Mouse (Mus musculus) hindbrain, embryonic 11.5 days (tissue): ENCODE data around the gene Slc25a53. TPM values are rescaled to one million over a fixed set of nuclear protein-coding genes. Genes with fewer than 3 reads are reported as not detected.
A peak's percentile ranks its signal among the peaks of the same experiment; 100 is the strongest.

Source experiments
- ATAC-seq: fragments of 200-750 bp; cut with Nextera tagmentation; 2 replicates; pipeline ENCODE4 v1.8.0; 2017; ENCODE audit warnings: mild to moderate bottlenecking, moderate TSS enrichment, moderate library complexity; ENCODE audit not compliant: low FRiP score
- DNase-seq: peaks from one replicate; pipeline ENCODE4 v3.0.0-alpha.2; 2015; ENCODE audit warnings: low spot score
- H3K27ac ChIP-seq: fragments of 300-500 bp; sonication (generic); 2 replicates; pipeline ENCODE4 v1.5.1; 2014; ENCODE audit warnings: mild to moderate bottlenecking, low read depth, low read length
- H3K27me3 ChIP-seq: fragments of 300-500 bp; sonication (generic); 2 replicates; pipeline ENCODE4 v1.6.1; 2014; ENCODE audit warnings: mild to moderate bottlenecking, low read length, moderate library complexity, mixed read lengths; ENCODE audit not compliant: control insufficient read depth, insufficient read depth
- H3K36me3 ChIP-seq: fragments of 300-500 bp; sonication (generic); 2 replicates; pipeline ENCODE4 v1.6.1; 2014; ENCODE audit warnings: mild to moderate bottlenecking, low read length, moderate library complexity, mixed read lengths; ENCODE audit not compliant: control insufficient read depth, insufficient read depth
- H3K4me1 ChIP-seq: fragments of 300-500 bp; sonication (generic); replicated peaks from 2 replicates; pipeline ENCODE4 v1.6.1; 2014; ENCODE audit warnings: low read length, mixed read lengths; ENCODE audit not compliant: control insufficient read depth, insufficient read depth
- H3K4me2 ChIP-seq: fragments of 300-500 bp; sonication (generic); replicated peaks from 2 replicates; pipeline ENCODE4 v1.6.1; 2014; ENCODE audit warnings: mild to moderate bottlenecking, low read depth, low read length
- H3K4me3 ChIP-seq: fragments of 300-500 bp; sonication (generic); 2 replicates; pipeline ENCODE4 v1.5.1; 2014; ENCODE audit warnings: low read depth, low read length
- H3K9ac ChIP-seq: fragments of 300-500 bp; sonication (generic); 2 replicates; pipeline ENCODE4 v1.6.1; 2014; ENCODE audit warnings: low read depth, low read length
- H3K9me3 ChIP-seq: fragments of 300-500 bp; sonication (generic); 2 replicates; pipeline ENCODE4 v1.6.1; 2016; ENCODE audit warnings: low read length; ENCODE audit not compliant: control insufficient read depth
- WGBS: fragments of 180-500 bp; shearing (Covaris S2); extraction: QIAGEN DNeasy Blood & Tissue Kit; methylation state at CpG from one replicate; pipeline ENCODE4 v1.1.7; 2014; 5-methylcytosine and 5-hydroxymethylcytosine counted together
- polyA plus RNA-seq: library from polyadenylated mRNA; unstranded; fragments of >200 nt; fragmentation: Nextera tagmentation; extraction: Ambion mirVana; gene quantifications from 2 replicates; pipeline ENCODE4 v1.2.1, GENCODE M21; 2014

Slc25a53 gene
- polyA plus RNA-seq, 1 experiment from 2014 or later = 12.9 TPM

DNA sequence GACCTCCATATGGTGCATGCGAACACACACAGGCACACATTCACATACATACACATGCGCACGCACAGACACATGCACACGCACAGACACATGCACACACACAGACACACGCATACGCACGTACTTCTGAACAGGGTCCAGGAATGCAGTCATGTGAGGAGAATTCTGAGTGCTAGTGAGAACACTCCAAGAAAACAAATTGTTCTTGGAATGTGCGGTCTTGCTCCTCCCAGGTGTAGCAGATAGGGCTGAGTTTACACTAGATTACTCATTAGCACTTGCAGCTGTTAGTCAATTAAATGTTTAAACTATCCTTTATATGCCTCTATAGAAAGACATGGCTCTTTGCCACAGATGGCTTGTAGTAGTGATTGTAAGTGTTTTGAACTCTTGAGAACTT, 7.2 kb downstream of the Slc25a53 start:
- no peaks in the 10 kb centered on the region for H3K4me1 ChIP-seq
- ATAC-seq = no peak
- H3K4me3 ChIP-seq = no peak overlapping the region
- no peaks in the 10 kb centered on the region for H3K9me3 ChIP-seq
- no peaks in the 10 kb centered on the region for H3K36me3 ChIP-seq
- H3K27ac ChIP-seq = no peak overlapping the region
- WGBS = 97% methylated on average over 8 of the region's 8 CpGs
- H3K4me2 ChIP-seq = no peak overlapping the region
- no peak for DNase-seq
- no peaks in the 10 kb centered on the region for H3K27me3 ChIP-seq
- no peak overlapping the region for H3K9ac ChIP-seq

DNA sequence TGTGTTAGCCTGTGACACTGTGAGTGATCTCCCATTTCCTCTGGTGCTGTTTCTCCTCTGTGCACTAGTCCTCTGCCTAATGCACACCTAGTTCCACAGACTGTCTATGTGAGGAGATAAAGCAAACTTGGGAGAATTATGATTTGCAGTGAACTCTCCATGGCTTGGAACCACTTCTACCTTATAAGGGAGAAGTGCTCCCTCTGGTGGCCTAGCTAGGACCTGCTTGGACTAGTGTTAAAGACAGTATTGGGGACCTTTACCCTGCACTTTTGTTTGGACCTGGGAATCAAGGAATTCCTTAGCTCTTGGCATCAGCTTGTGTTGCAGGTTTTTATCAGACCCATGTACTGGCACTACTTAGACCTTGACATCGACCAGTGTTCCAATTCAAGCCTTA, 18.8 kb downstream of the Slc25a53 start:
- no peak overlapping the region for H3K9ac ChIP-seq
- H3K4me2 ChIP-seq = no peak overlapping the region
- H3K9me3 ChIP-seq = no peaks in the 10 kb centered on the region
- no peak overlapping the region for H3K27ac ChIP-seq
- no peaks in the 10 kb centered on the region for H3K4me1 ChIP-seq
- H3K36me3 ChIP-seq = no peaks in the 10 kb centered on the region
- H3K4me3 ChIP-seq = no peak overlapping the region
- H3K27me3 ChIP-seq = no peaks in the 10 kb centered on the region
- 28% methylated on average over 1 of the region's 1 CpGs for WGBS
- ATAC-seq (no peak), DNase-seq (peak; percentile 77)

DNA sequence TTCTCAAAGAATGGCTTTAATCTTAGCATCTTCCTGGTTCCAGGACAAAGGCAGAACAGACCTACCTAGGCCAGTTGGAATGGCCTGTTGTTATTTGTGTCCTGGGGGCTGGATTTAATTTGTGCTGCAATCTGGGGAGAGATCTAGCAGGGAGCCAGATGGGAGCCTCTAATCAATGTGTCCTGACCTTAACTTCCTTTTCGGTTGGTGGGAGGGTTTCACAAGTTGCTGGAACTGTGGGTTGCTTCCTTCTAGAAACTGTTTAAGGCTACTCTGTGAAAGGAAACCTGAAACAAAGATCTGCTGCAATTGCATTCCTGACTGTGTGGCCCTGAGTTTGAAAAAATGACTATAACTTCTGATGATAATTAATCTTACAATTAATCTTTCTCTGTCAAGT, 20.4 kb downstream of the Slc25a53 start:
- Histone ChIP-seq H3K4me2 (no peak overlapping the region), H3K27ac (no peak overlapping the region), H3K27me3 (no peaks in the 10 kb centered on the region), H3K36me3 (no peaks in the 10 kb centered on the region), H3K4me3 (no peak overlapping the region), H3K9ac (no peak overlapping the region), H3K9me3 (no peaks in the 10 kb centered on the region), H3K4me1 (no peaks in the 10 kb centered on the region)
- no peak for ATAC-seq
- DNase-seq = no peak
- WGBS = 70% methylated on average over 1 of the region's 1 CpGs

DNA sequence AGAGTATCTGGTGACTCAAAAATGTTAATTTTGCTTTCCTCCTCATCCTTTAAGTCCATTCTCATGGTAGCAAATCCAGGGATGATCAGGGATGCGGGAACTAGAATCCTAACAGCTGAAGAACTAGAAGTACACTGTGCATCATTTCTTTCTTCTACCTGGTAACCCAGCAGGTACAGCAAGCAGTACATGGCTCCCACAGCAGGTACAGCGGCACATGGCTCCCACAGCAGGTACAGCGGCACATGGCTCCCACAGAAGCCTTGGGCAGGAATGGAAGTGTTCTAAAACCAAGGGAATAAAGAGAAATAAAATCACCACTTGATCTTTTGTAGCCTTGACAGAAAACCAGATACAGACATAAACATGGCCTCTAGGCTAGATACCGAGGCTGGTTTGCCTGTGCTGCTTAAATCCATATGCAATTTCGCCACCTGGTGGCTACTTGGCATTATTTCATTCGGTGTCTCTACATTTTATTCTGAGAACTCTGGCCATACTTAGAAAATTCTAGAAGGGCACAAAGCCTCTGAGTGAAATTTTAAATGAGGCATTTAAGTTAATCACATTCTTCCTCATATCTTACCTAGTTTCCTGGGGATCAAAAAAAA, 22.9 kb downstream of the Slc25a53 start:
- H3K4me2 ChIP-seq = no peak overlapping the region
- no peaks in the 10 kb centered on the region for H3K36me3 ChIP-seq
- H3K4me1 ChIP-seq = no peaks in the 10 kb centered on the region
- H3K9ac ChIP-seq = no peak overlapping the region
- H3K27me3 ChIP-seq = no peaks in the 10 kb centered on the region
- 53% methylated on average over 6 of the region's 6 CpGs for WGBS
- no peak overlapping the region for H3K4me3 ChIP-seq
- peak; percentile 71 for DNase-seq
- peak; percentile 43; the same call in 1 of the 2 replicates for ATAC-seq
- H3K27ac ChIP-seq = no peak overlapping the region
- no peaks in the 10 kb centered on the region for H3K9me3 ChIP-seq

DNA sequence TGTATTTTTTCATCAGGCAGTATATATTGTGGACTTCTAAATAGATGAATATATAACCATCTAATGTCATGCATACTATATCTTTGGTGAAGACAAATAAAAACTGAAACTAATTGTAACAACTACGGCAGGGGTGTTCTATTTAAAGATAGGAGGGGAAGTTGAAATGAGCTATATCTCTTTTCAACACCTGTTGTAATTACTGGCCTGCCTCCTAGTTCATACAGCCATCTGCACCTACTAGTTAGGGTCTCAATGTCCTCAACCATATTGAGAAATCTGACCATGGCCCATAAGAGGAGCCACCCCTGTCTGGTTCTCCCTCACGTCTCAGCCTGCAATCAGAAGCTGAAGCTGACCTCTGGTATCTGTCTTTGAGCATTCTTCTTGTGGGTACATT, 41.8 kb downstream of the Slc25a53 start:
- no peaks in the 10 kb centered on the region for H3K36me3 ChIP-seq
- H3K4me2 ChIP-seq = no peak overlapping the region
- no peaks in the 10 kb centered on the region for H3K27me3 ChIP-seq
- no peak for DNase-seq
- H3K27ac ChIP-seq = no peak overlapping the region
- ATAC-seq = no peak
- no peaks in the 10 kb centered on the region for H3K9me3 ChIP-seq
- WGBS = 86% methylated on average over 2 of the region's 2 CpGs
- H3K4me1 ChIP-seq = no peaks in the 10 kb centered on the region
- no peak overlapping the region for H3K9ac ChIP-seq
- H3K4me3 ChIP-seq = no peak overlapping the region

DNA sequence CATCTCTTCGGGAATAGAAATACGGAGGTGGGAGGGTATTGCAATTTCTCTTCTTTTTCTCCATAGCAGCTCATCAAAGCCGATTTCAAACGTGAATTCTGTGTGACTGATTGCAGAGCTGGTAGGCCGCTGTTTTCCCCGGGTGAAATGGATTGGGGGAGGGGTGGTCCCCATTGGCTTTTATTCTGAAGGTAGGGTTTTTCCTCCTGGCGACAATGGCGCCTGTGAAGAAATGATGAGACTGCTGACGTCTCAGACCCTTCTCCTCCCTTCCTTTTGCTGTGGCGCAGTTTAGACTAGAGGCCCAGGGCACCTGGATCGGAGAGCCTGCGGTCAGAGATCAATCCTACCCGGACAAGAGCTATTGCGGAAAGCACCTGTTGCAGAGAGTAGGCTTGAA, 44.5 kb downstream of the Slc25a53 start:
- peak; percentile 34 for ATAC-seq
- peak overlapping the region; percentile 39 for H3K4me3 ChIP-seq
- H3K4me2 ChIP-seq = peak overlapping the region; percentile 42
- no peaks in the 10 kb centered on the region for H3K27me3 ChIP-seq
- peak overlapping the region; percentile 35 for H3K9ac ChIP-seq
- no peaks in the 10 kb centered on the region for H3K36me3 ChIP-seq
- H3K4me1 ChIP-seq = no peaks in the 10 kb centered on the region
- H3K9me3 ChIP-seq = no peaks in the 10 kb centered on the region
- WGBS = 26% methylated on average over 14 of the region's 14 CpGs
- DNase-seq = peak; percentile 46
- peak overlapping the region; percentile 62 for H3K27ac ChIP-seq

DNA sequence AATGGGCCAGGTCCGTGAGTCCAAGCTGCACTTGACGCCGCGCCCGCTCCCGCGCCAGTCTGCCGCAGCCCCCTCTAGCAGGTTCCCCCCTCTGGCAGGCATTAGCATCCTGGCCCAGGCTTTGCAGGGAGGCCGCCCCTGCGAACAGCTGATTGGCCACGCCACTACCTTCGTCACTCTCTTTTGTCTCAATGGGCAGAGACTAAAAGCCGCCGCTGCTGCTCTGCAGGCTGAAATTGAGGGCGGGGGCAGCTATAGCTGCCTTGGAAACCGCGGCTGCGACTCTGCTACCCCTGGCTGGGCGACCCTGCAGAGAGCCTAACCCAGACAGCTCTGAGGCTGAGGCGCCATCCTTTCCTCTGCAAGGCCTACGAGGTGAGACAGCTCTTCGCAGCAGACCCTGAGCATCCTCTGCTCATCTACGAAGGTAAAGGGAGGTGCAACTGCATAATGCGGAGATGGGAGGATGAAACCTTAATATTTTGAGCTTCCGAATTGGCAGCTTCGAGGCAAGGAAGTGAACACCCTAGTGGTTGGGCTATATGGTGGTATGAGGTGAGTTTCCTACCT, 45.0 kb downstream of the Slc25a53 start, which contains the start of gene Zcchc18:
TSS of gene Zcchc18 (plus strand) at position 178 of the 570 bp plus-strand sequence.
- Histone ChIP-seq H3K4me2 (peak within 1 kb of the TSS; percentile 43), H3K36me3 (no peaks in the 10 kb centered on the region), H3K9ac (peak within 1 kb of the TSS; percentile 42), H3K27ac (peak within 1 kb of the TSS; percentile 62), H3K4me3 (peak within 1 kb of the TSS; percentile 39), H3K9me3 (no peaks in the 10 kb centered on the region), H3K27me3 (no peaks in the 10 kb centered on the region), H3K4me1 (no peaks in the 10 kb centered on the region)
- DNase-seq (peak; percentile 79), ATAC-seq (peak; percentile 98)
- 17% methylated on average over 25 of the region's 26 CpGs for WGBS

DNA sequence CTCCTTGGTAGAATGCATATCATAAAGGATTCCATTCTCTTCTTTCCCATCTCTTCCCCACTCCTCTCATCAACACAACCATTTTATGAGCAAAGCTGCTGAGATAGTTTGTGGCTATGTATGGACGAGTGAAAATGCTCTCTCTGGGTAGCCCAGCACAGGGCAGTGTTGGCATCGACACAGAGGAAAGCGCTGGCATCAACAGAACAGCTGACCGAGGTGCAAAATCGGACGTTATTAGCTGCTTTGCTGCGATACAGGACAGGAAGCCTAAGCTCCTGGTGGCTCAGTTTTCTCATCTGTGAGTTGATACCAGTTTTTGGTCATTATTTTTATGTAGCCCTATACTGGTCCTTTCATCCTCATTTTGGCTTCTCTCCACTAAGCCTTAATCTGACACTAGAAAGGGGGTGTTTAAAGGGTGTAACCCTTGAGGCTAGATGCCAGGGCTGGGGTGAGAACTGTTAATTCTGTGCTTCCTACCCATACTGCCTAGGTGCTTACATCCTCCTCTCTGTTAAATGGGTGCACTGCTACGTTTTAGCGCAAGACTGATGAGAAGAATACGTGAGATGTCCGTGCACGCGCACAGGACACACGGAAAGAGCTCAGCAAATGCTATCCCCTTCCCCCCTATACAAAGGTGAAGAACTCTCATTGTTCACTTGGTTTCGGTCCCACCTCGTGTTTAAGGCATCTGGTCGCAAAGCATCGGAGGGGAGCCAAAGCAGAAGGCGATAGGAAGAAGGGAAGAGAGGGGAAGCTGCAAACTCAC, 45.7 kb downstream of the Slc25a53 start:
- H3K4me3 ChIP-seq = peak overlapping the region; percentile 39
- ATAC-seq (peak; percentile 73), DNase-seq (no peak)
- H3K4me1 ChIP-seq = no peaks in the 10 kb centered on the region
- H3K9ac ChIP-seq = peak overlapping the region; percentile 42
- H3K27ac ChIP-seq = no peak overlapping the region
- 26% methylated on average over 19 of the region's 19 CpGs for WGBS
- peak overlapping the region; percentile 43 for H3K4me2 ChIP-seq
- no peaks in the 10 kb centered on the region for H3K27me3 ChIP-seq
- no peaks in the 10 kb centered on the region for H3K36me3 ChIP-seq
- H3K9me3 ChIP-seq = no peaks in the 10 kb centered on the region
